Mouse (Mus musculus): ENCODE measurements at regions not wholly inside any gene's neighbourhood (a gene's known extent, or its start where the extent isn't known, plus 50 kb on each side); places are given as distances from the start of the nearest gene placed in this dataset.

DNA sequence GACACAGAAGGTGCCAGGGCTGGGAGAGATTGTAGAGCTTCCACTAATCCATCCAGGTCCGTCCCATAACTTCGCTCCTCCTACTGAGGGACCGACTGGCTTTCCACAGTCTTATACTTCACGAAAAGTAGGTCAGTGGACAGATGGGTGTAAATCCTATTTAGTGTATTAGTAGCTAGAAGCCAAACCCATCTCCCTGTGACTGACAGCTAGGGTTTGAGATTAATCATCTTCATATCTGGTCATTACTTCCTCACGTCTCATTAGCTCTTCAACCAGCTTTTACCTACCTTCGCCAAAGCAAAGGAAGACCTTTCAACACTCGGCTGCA lies 60.4 kb upstream of the Scaf11 start:
- no peak for DNase-seq (ENCODE audit: extremely low spot score in 1 of 2, low spot score in 1 of 2)

DNA sequence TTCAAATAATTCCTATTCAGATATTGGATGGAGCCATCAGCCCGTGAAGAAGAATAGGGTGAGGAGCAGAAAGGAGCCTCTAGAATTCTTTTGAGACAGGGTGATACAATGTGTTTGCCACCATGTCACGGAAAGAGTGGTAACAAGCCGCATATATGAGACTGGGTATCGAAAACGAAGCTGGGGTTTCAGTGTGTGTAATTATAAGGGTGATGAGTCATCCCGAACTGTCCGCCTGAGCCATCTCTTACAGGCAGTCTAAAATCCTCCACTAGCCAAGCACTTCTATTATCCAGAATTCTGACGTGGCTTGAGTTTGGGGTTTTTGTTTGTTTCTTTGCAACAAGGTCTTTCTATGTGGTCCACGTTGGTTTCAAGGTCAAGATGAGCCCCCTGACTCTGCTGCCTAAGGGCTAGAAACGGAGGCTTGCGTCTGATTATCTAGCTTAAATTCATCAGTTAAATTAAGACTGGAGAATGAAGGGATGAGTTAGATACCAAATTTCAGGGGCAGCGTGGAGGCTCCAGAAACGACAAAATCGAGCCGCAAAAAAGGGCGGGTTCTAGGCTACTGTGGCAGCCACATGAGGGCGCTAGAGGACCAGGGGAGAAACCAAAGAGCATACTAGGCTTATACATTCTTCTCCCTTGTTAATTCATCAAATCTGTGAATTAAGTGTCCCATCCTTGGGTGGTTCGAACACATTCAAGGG lies 59.9 kb upstream of the Scaf11 start:
- peak in 1 of 2 experiments; percentile 68 for DNase-seq (ENCODE audit: extremely low spot score in 1 of 2, low spot score in 1 of 2)

DNA sequence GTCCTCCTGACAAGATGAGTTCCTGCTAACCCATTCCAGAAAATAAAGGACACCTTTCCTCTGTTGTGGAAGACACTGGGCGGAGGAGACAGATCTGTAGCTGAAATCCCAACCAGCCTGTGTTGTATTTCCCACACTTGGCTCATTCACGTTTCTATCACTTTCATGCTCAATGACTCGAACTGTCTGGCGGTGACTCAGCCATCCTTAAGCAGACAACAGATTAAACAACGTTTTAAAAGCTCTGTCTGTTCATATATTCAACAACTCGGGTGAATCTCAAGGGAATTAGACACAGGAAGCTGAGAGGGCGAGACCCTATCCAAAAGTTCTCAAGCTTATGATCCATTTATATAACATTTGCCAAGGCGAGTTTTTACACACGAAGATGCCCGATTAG lies 57.5 kb upstream of the Scaf11 start:
- no peak for DNase-seq (ENCODE audit: extremely low spot score in 1 of 2, low spot score in 1 of 2)

DNA sequence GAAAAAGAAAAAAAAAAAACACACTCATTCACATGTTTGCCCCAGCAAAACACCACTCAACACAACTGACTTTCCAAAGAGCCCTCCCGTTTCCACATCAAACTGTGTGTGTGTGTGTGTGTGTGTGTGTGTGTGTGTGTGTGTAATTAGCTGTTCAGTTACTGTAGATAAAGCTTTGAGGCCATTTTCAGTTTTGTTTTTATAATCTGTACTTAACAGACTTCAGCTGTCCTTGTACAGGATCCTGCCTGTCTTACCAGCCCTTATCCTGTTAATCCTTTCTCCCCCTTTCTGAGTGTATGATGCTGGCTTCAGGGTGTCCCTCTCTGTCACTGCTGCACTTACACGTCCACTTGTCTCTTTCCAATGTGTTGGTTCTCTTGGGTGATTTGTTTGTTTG lies 55.0 kb upstream of the Scaf11 start:
- no peak for DNase-seq (ENCODE audit: extremely low spot score in 1 of 2, low spot score in 1 of 2)

DNA sequence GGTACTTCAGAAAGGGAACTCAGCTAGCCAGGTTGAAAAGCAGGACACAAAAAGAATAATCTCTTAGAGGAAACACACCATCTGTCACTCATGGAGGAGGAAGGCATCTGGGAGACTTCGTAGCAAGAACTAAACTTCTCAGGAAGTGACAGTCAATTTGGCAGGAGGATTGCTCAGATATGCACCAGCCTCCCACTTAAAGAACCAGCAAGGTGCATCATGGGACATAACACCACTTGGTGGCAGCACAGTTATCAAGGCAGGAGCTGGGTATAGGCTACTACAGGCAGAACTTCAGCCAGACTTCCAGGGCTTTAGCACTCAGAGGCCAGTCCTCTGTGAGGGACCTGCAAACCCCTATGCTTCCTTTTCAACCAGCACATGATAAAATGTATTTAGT lies 52.0 kb upstream of the Scaf11 start:
- DNase-seq (ENCODE audit: extremely low spot score in 1 of 2, low spot score in 1 of 2), result no peak
